Mouse (Mus musculus) heart, adult 2 months (tissue): Measurements from ENCODE around the gene Trak1. TPM values are rescaled to one million over a fixed set of nuclear protein-coding genes. Genes with fewer than 3 reads are reported as not detected.
"Not testable (repeated sequence)": the region's sequence is repeated elsewhere in the genome, so short reads cannot be mapped to it uniquely, and the experiment has no call there.

Experiments used
- DNase-seq, 2 experiments: peaks; one replicate each; pipeline ENCODE4 v3.0.0; 2021
- H3K27ac ChIP-seq: fragments of 200-600 bp; 2 replicates; pipeline ENCODE4 v1.8.1; 2022
- H3K27me3 ChIP-seq: fragments of 200-500 bp; 2 replicates; pipeline ENCODE4 v1.6.1; 2012; ENCODE audit warnings: mild to moderate bottlenecking, low read length, inconsistent platforms, mixed read lengths; ENCODE audit not compliant: control insufficient read depth, insufficient read depth
- H3K36me3 ChIP-seq: fragments of 200-500 bp; 2 replicates; pipeline ENCODE4 v1.6.1; 2012; ENCODE audit warnings: low read length, inconsistent platforms; ENCODE audit not compliant: control insufficient read depth, insufficient read depth
- H3K4me1 ChIP-seq: fragments of 200-500 bp; 2 replicates; pipeline ENCODE4 v1.6.1; 2011; ENCODE audit warnings: low read length; ENCODE audit not compliant: control insufficient read depth, insufficient read depth
- H3K4me3 ChIP-seq: fragments of 200-600 bp; 2 replicates; pipeline ENCODE4 v1.8.1; 2022
- H3K79me2 ChIP-seq: fragments of 200-500 bp; replicated peaks from 2 replicates; pipeline ENCODE4 v1.6.1; 2012; ENCODE audit warnings: mild to moderate bottlenecking, inconsistent platforms, low read length, moderate library complexity, mixed read lengths; ENCODE audit not compliant: control insufficient read depth, insufficient read depth
- H3K9ac ChIP-seq: fragments of 200-500 bp; 2 replicates; pipeline ENCODE4 v1.6.1; 2012; ENCODE audit warnings: low read depth, mild to moderate bottlenecking, control low read depth, inconsistent platforms, low read length, mixed read lengths
- CTCF ChIP-seq: fragments of 200-600 bp; IDR thresholded peaks from 2 replicates; pipeline ENCODE4 v1.8.1; 2022; ENCODE audit warnings: antibody characterized with exemption, mild to moderate bottlenecking, moderate library complexity
- EP300 ChIP-seq: fragments of 200-500 bp; IDR thresholded peaks from 2 replicates; pipeline ENCODE4 v1.6.1; 2011; ENCODE audit warnings: low read depth, low read length, control low read depth; ENCODE audit not compliant: insufficient read depth
- POLR2A ChIP-seq: fragments of 200-500 bp; IDR thresholded peaks from 2 replicates; pipeline ENCODE4 v1.6.1; 2011; ENCODE audit warnings: mild to moderate bottlenecking, low read depth, low read length, control low read depth; ENCODE audit not compliant: insufficient read depth
- WGBS: fragments of 180-500 bp; shearing (Covaris S2); methylation state at CpG from one replicate; pipeline ENCODE4 v1.1.7; 2018; 5-methylcytosine and 5-hydroxymethylcytosine counted together
- intact Hi-C: fragments of 180-260 bp; cut with DNase I; formaldehyde crosslinking; loops from one replicate; pipeline ENCODE4 v1.15.1; 2025
- polyA plus RNA-seq: library from polyadenylated mRNA; depleted of rRNA; stranded (reverse); fragments of >200 nt; gene quantifications from 2 replicates; pipeline ENCODE4 v1.2.3, GENCODE M21; 2012
- total RNA-seq, 2 experiments: library from RNA; stranded (reverse); gene quantifications; 2 replicates each; pipeline ENCODE4 v1.2.3; 2021

The Trak1 gene
- total and polyA plus RNA-seq, 3 experiments = 170 to 302 (median 276) TPM

DNA sequence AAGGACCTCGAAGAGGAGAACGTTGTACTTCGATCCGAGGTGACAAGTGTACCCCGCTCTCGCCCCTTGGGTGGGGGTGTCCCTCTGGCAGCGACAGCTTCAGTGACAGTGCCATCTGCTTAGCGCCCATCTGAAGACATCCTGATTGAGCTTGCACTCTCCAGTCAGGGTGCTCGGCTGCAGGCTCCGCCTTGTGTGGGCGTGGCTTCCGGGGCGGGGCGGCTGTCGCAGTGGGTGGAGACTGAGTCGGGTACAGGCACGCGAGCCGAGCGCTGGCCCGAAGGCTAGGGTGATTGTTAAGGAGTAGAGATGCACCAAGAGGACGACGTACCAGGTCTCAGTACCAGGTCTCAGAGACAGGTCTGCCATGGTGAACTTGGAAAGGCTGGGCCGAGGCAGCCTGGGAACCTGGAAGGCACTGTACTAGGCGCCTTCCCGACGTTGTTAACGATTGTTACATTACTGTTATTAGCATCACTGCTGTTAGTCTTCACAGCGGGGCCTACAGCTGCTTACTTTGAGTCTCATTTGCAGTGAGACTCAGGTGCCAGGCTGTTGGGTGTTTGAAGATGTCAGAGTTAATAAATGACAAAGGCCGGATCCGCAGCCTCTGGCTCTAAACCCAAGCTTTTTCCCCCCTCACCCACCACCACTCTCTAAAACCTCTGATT is 146.5 kb downstream of the Trak1 start:
- Histone ChIP-seq H3K4me3 (no peak overlapping the region), H3K27me3 (no peaks in the 10 kb centered on the region), H3K4me1 (peaks cover 1% of the 10 kb centered on the region; the same call in 1 of the 2 replicates), H3K79me2 (0 out of 2 replicates have a peak, but pooled peaks cover 2% of the 10 kb centered on the region), H3K36me3 (no peaks in the 10 kb centered on the region), H3K27ac (no peak overlapping the region), H3K9ac (no peak overlapping the region)
- DNase-seq = no peak
- WGBS = 73% methylated on average over 31 of the region's 31 CpGs
- no peak for TF ChIP-seq POLR2A
- no peak for TF ChIP-seq EP300
- TF ChIP-seq CTCF = no peak
- intact Hi-C loops = loop anchor here (5.0 kb wide), 1 partner anchor 52 kb away; no protein-coding TSS in a partner anchor

DNA sequence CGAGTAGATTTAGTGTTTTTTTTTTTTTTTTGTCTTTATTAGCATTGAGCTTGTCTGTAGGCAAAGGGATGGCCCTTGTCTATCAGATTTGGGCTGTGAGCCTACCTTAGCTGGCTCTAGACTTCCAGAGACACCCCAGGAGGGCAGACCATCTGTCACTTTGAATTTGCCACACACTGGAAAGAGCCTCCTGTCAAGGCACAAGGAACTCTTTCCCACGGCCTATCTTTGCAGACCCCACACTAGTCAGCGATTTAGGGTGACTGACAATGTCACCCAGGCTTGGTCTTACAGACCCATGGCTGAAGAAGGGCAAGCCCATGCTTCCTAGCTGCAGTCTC is 147.0 kb downstream of the Trak1 start:
- no peak overlapping the region for H3K4me3 ChIP-seq
- WGBS = 88% methylated on average over 3 of the region's 3 CpGs
- TF ChIP-seq CTCF = no peak
- no peak for TF ChIP-seq EP300
- TF ChIP-seq POLR2A = no peak
- H3K36me3 ChIP-seq = no peaks in the 10 kb centered on the region
- no peak overlapping the region for H3K27ac ChIP-seq
- intact Hi-C loops = loop anchor here (5.0 kb wide), 1 partner anchor 52 kb away; no protein-coding TSS in a partner anchor
- DNase-seq = no peak
- no peaks in the 10 kb centered on the region for H3K27me3 ChIP-seq
- 0 out of 2 replicates have a peak, but pooled peaks cover 2% of the 10 kb centered on the region for H3K79me2 ChIP-seq
- peaks cover 1% of the 10 kb centered on the region; the same call in 1 of the 2 replicates for H3K4me1 ChIP-seq
- no peak overlapping the region for H3K9ac ChIP-seq

DNA sequence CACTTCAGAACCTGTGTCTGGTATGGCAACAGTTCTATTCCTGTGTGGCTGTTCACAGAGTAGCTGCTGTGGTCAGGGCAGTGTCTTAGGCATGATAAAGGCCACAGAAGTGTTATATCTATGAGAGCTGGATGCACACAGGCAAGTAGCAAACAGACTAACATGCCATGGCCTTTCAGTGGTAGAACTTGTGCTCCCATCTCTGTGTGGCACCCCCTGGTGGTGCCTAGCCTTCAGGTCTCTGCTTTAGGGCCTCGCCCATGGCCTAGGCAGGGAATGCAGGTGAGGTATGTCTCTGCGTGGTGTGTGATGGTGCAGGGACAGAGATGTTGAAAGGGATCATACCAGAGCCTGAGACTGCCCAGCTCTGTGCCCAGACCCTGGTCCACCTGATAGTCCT is 148.1 kb downstream of the Trak1 start:
- H3K27me3 ChIP-seq = no peaks in the 10 kb centered on the region
- H3K27ac ChIP-seq = no peak overlapping the region
- intact Hi-C loops = no loop called here
- H3K36me3 ChIP-seq = no peaks in the 10 kb centered on the region
- no peak overlapping the region for H3K4me3 ChIP-seq
- peak; percentile 68 for TF ChIP-seq CTCF
- TF ChIP-seq POLR2A = no peak
- no peak for TF ChIP-seq EP300
- WGBS = 82% methylated on average over 2 of the region's 2 CpGs
- peaks cover 1% of the 10 kb centered on the region; the same call in 1 of the 2 replicates for H3K4me1 ChIP-seq
- DNase-seq = no peak
- no peak overlapping the region for H3K9ac ChIP-seq
- H3K79me2 ChIP-seq = 0 out of 2 replicates have a peak, but pooled peaks cover 2% of the 10 kb centered on the region

DNA sequence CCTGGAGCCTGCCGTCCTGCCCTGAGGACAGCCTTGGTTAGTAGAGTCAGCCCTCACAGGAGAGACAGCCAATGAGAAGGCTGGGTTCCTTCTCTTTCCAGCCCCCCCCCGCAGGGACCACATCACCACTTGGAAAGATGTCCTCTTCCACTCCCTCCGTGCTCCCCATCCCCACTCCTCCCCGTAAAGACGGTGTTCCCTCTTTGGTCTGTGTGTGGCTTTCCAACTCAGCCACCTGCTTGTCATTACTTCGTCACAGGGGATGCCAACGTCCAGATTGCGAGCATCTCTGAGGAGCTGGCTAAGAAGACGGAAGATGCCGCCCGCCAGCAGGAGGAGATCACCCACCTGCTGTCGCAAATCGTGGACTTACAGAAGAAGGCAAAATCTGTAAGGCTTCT is 149.1 kb downstream of the Trak1 start:
- 87% methylated on average over 13 of the region's 13 CpGs for WGBS

GRCm38 (mm10) chr9:121452342-121452942 is 155.1 kb downstream of the Trak1 start:
- not testable (repeated sequence) for H3K4me3 ChIP-seq, H3K9ac ChIP-seq, H3K27ac ChIP-seq, H3K27me3 ChIP-seq, DNase-seq, H3K4me1 ChIP-seq, H3K79me2 ChIP-seq, H3K36me3 ChIP-seq
- intact Hi-C loops = loop anchor here (10.0 kb wide), 1 partner anchor 878 kb away; the partner anchor contains the start of gene Rpl14
- WGBS = 49% methylated on average over 9 of the region's 9 CpGs

More for the DNA sequence above, 149.1 kb downstream of the Trak1 start:
- TF ChIP-seq POLR2A (no peak), EP300 (no peak), CTCF (no peak)
- 0 out of 2 replicates have a peak, but pooled peaks cover 2% of the 10 kb centered on the region for H3K79me2 ChIP-seq
- intact Hi-C loops = no loop called here
- peaks cover 1% of the 10 kb centered on the region; the same call in 1 of the 2 replicates for H3K4me1 ChIP-seq
- no peak overlapping the region for H3K27ac ChIP-seq
- no peak overlapping the region for H3K9ac ChIP-seq
- DNase-seq = no peak
- no peaks in the 10 kb centered on the region for H3K27me3 ChIP-seq
- no peaks in the 10 kb centered on the region for H3K36me3 ChIP-seq
- H3K4me3 ChIP-seq = no peak overlapping the region

DNA sequence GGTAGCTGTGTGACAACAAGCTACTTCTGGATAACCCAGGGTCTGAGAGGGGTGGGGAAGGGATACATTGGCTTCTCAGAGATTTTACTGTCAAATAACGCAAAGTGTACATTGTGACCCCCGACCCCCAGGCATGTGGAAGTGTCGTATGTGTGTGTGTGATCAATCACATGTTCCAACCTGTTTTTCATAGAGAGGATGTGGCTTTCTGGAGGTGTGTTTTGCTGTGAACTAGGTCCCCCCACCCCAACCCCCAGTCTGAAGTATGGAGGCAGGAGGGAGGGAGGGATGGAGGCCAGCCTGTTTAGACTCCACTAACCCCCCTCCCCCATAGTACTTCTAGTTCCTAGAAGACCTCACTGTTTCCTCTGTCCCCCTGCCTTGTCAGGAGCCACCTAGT is 157.6 kb downstream of the Trak1 start:
- H3K4me3 ChIP-seq = no peak overlapping the region
- DNase-seq = no peak
- H3K79me2 ChIP-seq = no peaks in the 10 kb centered on the region
- no peak for TF ChIP-seq CTCF
- TF ChIP-seq EP300 = no peak
- TF ChIP-seq POLR2A = no peak
- no peak overlapping the region for H3K9ac ChIP-seq
- H3K36me3 ChIP-seq = no peaks in the 10 kb centered on the region
- intact Hi-C loops = loop anchor here (5.0 to 10.0 kb wide), 4 partner anchors 68 to 880 kb away; partner anchors contain the start of genes Rpl14 and Ulk4
- peaks cover 5% of the 10 kb centered on the region; the same call in 1 of the 2 replicates for H3K4me1 ChIP-seq
- no peaks in the 10 kb centered on the region for H3K27me3 ChIP-seq
- no peak overlapping the region for H3K27ac ChIP-seq
- WGBS = 87% methylated on average over 3 of the region's 3 CpGs
